Mouse (Mus musculus) megakaryocyte progenitor cell, adult 5-6 weeks (primary cell): ENCODE results near the gene Rnf152. TPM values are rescaled to one million over a fixed set of nuclear protein-coding genes. Genes with fewer than 3 reads are reported as not detected.

Experiments
- ATAC-seq: replicated peaks from 2 replicates; pipeline ENCODE4 v1.8.0; 2016; ENCODE audit warnings: mild to moderate bottlenecking, moderate TSS enrichment, inconsistent platforms; ENCODE audit not compliant: poor library complexity
- total RNA-seq, 2 experiments: library from RNA; stranded (forward) in 1 of 2; stranded (reverse) in 1 of 2; fragments of 157-497, 149-512 nt in 1 of 2; fragments of 200-1000 nt in 1 of 2; gene quantifications; 2 replicates each; pipeline versions ENCODE4 v1.2.3 to v1.2.4; 2015 to 2017

Rnf152 gene
- total RNA-seq, 2 experiments from 2014 or later: 0.10 TPM; not detected in 1

DNA sequence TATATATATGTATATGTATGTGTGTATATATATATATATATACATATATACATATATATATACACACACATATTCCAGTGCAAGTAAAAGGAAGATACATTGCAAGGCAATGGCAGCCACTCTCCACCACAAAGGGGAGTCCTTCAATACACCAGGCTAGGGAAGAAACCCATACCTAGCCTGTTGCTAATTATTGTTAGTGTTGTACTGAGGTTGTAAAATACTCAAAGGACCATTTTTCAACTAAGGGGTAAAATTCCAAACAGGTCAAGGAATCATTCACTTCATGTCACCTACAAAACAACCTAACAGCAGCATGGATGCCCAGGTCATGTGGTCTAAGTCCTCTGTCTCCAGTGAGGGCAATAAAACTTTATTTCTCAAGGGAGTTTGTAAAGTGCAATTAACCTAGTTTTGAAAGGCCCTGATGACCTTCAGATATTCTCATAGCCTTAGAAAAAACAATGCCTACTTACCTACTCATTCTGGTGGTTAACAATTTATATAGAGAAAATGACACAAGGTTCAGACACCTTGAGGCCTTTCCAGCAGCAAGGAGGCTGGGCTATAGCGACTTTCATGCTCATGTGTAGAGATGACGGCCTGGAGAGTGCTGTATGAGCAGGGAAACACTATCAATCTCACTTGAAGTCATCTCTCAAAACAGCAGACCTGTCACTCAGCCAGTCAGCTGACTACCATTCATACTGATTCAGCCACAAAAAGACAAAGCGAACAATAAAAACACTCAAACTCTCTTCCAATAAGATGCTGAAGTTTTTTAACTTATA, 42.3 kb downstream of the Rnf152 start:
- no peak for ATAC-seq

DNA sequence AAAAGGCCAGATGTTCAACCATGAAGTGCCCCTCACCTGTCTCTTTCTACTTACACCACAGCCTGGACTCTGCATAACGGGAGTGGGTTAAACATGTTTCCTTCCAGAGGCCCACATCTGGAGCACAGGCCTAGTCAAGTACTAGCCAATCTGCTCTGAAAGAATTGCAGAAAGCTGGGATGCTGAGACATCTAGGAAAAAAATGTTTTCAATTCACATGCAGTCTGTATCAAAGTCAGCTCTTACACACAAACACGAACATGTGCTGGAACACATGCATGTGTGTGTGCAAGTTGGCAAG, 44.0 kb downstream of the Rnf152 start:
- ATAC-seq: no peak

- ATAC-seq: no peak
Measured at GRCm38 (mm10) chr1:105311899-105312600, 44.5 kb downstream of the Rnf152 start.

GRCm38 (mm10) chr1:105302164-105302563, 54.3 kb downstream of the Rnf152 start:
- no peak for ATAC-seq

GRCm38 (mm10) chr1:105301764-105302163, 54.7 kb downstream of the Rnf152 start:
- ATAC-seq: no peak

DNA sequence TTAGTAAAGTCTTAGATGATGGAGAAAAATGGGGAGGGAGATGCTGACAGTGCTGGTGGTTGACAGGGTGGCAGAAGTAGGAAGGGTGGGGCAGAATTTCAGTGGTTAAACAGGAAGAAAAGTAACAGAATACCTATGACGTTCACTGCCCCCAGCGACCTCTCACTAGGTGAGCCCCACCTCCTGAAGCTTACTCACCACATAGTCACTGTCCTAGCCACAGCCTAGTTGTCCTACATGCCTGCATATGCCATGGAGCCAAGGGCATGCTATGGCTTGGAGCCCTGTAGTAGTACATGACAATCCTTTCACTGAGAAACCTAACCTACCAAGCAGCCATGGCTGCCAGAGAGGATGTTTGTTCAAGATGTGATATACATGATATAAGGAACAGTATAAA, 64.7 kb downstream of the Rnf152 start:
- ATAC-seq: no peak

GRCm38 (mm10) chr1:105287536-105287935, 69.0 kb downstream of the Rnf152 start:
- ATAC-seq: no peak

- ATAC-seq: no peak
Measured at GRCm38 (mm10) chr1:105286906-105287305, 69.6 kb downstream of the Rnf152 start.

- ATAC-seq: peak; percentile 88
Measured at GRCm38 (mm10) chr1:105285001-105285400, 71.5 kb downstream of the Rnf152 start.

- ATAC-seq: peak; percentile 43
Measured at GRCm38 (mm10) chr1:105284116-105284515, 72.4 kb downstream of the Rnf152 start.

- ATAC-seq: no peak
Measured at GRCm38 (mm10) chr1:105281277-105281676, 75.2 kb downstream of the Rnf152 start.

DNA sequence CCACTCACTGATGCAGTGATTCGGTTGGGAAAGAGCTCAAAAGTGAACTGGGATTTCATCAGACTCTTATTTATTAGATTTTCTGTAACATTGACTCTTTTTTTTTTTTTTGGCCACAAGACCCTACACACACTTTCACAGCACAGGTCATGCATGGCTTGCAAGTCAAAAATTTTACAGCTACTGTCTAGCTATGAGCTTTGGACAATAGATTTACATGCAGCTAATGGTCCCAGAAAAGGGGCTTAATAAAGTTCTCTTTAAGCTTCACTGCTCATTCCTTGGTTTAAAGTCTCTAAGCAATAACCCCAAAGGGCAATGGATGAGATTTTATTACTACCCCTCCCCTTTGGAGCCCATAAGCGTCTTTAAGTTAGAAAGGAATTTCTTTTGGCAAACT, 76.3 kb downstream of the Rnf152 start:
- no peak for ATAC-seq

DNA sequence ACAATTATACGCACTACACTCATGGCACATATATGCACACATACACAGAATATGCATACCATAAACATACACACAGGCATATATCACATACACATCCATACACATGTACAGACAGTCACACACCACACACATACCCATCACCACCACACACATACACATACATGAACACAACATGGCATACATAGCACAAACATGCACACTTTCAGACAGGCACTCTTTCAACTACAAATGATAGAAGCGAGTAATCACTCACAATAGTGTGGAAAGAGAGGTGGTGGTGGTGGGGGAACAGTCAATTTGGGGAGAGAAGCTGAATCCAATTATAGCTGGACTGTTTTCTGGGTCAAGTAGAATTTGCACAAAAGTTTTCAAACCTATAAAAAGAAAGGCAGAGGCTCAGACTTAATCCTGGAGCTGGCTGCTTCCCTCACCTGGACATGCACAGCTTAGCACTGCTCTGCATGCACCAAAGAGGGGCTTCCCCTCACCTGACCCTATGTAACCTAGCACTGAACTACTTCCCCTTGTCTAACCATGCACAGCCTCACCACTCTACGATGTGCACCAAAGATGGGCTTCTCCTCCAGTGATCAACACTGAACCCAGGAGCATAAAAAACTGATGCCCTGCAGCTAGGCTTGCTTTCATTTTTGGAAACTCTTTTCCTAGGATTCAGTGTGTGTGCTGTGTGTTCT, 81.9 kb downstream of the Rnf152 start:
- ATAC-seq: no peak

DNA sequence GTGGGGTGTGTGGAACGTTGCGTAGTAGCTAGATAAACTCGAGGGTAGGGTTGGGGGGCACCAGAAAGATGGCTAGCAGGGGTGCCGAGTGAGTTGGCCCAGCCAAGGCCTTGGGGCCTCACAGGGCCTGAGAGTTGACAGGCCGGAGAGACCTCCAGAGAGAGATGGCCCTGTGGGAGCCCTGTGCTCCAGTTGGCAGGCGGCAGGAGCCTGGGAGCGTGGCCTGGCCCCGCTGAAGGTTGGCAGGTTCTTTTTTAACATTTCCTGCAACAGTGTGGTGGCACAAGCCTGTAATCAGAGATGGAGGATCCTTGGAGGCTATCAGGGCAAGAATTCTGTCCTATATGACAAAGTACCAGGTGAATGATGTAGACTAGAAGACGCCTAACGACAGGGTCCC, 85.4 kb downstream of the Rnf152 start:
- no peak for ATAC-seq

GRCm38 (mm10) chr1:105263283-105264033, 93.1 kb downstream of the Rnf152 start:
- ATAC-seq: no peak

DNA sequence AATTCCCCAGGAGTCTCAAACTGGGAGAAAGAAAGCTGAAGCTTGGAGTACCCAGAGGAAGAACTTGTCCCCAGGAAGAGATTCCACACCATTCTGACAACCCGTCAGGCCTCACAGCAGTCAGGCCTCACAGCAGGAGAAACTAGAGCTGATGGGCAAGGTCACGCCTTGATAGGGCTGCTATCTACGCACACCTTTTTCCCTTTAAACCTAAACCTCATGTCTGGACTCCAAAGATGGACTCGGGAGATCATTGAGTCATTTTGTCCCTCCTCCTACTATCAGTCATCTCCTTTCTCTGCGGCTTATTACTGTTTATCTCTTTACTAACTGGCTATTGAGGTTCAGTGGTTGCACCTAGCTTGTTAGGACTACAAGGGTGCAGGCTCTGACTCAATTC, 96.3 kb downstream of the Rnf152 start:
- peak; percentile 61 for ATAC-seq

- ATAC-seq: peak; percentile 83
Measured at GRCm38 (mm10) chr1:105257199-105257598, 99.3 kb downstream of the Rnf152 start.

- ATAC-seq: 0 out of 2 replicates have a peak, but pooled peaks have one; percentile 42
Measured at GRCm38 (mm10) chr1:105249190-105249589, 107.3 kb downstream of the Rnf152 start.

DNA sequence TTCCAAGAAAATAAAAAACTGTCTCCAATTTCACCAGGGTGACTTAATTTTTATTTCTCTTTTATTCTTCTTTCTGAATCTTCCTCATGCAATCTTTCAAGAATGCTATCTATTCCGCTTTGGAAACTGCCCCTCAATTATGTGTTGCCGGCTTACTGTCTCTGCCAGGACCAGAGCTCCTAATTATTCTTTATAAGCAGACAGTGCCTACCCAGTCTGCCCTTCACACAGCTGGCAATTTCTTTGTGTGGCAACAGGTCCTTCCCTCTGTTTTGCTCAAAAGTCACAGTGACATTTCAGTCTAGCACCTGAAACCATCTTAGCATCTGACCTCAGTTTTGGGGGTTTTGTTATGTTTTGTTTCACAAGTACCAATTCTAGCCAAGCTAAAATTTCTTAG, 109.9 kb downstream of the Rnf152 start:
- ATAC-seq: no peak

DNA sequence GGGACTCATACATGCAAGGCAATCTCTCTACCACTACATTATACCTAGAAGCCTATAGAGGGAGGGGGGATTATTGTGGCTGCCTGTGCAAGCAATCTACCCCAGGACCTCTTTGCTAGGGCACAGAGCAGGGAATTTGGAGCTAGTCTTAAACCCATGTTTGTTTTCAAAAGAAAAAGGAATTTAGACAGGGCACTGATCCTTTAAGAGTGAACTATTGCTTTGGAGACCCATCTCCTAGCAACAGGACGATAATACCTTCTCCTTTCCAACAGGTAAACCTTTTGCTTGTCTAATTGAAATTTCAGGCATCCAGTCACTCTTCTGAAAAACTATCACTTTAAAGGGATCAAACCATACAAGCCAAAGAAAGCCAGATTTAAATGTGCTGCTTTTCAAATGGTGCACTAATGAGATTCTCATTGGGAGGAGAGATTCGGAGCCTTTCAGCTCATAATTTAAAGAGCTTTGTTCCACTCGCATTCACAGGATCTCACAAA, 110.4 kb downstream of the Rnf152 start:
- no peak for ATAC-seq
